ENCODE assay signal across 8 mouse cellular contexts in genomic region chr5:125189625-125190024, GRCm38 (mm10). TPM values are rescaled to one million over a fixed set of nuclear protein-coding genes. Genes with fewer than 3 reads are reported as not detected.
DNase-seq lines count a peak whose midpoint lies in the region; ATAC-seq and TF ChIP-seq lines count a peak whose summit lies in the region.

No protein-coding gene starts in this region.

- ATAC-seq in kidney, postnatal 0 days (replicated peaks; ENCODE audit: low FRiP score, low read depth), result peak; percentile 73
- peak; percentile 77 for ATAC-seq in liver, postnatal 0 days

- WGBS in kidney, postnatal 0 days, result 40% methylated on average over 11 of the region's 11 CpGs
- WGBS in liver, postnatal 0 days (ENCODE audit: insufficient replicate concordance), result 36% methylated on average over 11 of the region's 11 CpGs

- H3K4me1 ChIP-seq in kidney, postnatal 0 days (replicated peaks; ENCODE audit: insufficient read depth, low read length), result 0 out of 2 replicates have a peak, but pooled peaks cover 2% of the 10 kb centered on the region
- H3K4me1 ChIP-seq in liver, postnatal 0 days (ENCODE audit: insufficient read depth), result no peaks in the 10 kb centered on the region; the same call in 1 of the 2 replicates

- H3K4me2 ChIP-seq in kidney, postnatal 0 days (ENCODE audit: low read length), result no peak overlapping the region
- H3K4me2 ChIP-seq in liver, postnatal 0 days (ENCODE audit: low read depth, low read length), result no peak overlapping the region

- no peak overlapping the region for H3K9ac ChIP-seq in kidney, postnatal 0 days (ENCODE audit: low read depth, low read length)
- H3K9ac ChIP-seq in liver, postnatal 0 days (replicated peaks), result no peak overlapping the region

- TF ChIP-seq CTCF in kidney, postnatal 0 days (IDR thresholded peaks at IDR 0.05; ENCODE audit: low read depth), result peak; percentile 89
- peak; percentile 89 for TF ChIP-seq CTCF in liver, postnatal 0 days (IDR thresholded peaks at IDR 0.05; ENCODE audit: low read depth)

- no peak overlapping the region for H3K27ac ChIP-seq in kidney, postnatal 0 days
- H3K27ac ChIP-seq in liver, postnatal 0 days (ENCODE audit: low read depth), result no peak overlapping the region

- no peaks in the 10 kb centered on the region for H3K36me3 ChIP-seq in kidney, postnatal 0 days (ENCODE audit: insufficient read depth, low read length)
- no peaks in the 10 kb centered on the region for H3K36me3 ChIP-seq in liver, postnatal 0 days (replicated peaks; ENCODE audit: insufficient read depth, low read length)

- DNase-seq in A20 (ENCODE audit: low read depth, low spot score), result peak; percentile 86
- DNase-seq in R1 (ENCODE audit: low read depth, low spot score), result peak; percentile 90
- peak; percentile 80 to 94 for DNase-seq in cerebellum, postnatal 14 days
- peak; percentile 86 for DNase-seq in gastrocnemius, postnatal 14 days
- peak; percentile 81 for DNase-seq in kidney, postnatal 0 days (ENCODE audit: low spot score)
- peak; percentile 84 for DNase-seq in liver, postnatal 0 days
- peak; percentile 73 for DNase-seq in retina, embryonic 14.5 days (ENCODE audit: low spot score)
- DNase-seq in thymus, postnatal 25 days, result peak; percentile 86

- H3K9me3 ChIP-seq in kidney, postnatal 0 days (replicated peaks; ENCODE audit: low read length), result no peaks in the 10 kb centered on the region
- H3K9me3 ChIP-seq in liver, postnatal 0 days (ENCODE audit: low read length), result no peaks in the 10 kb centered on the region

- H3K27me3 ChIP-seq in kidney, postnatal 0 days (ENCODE audit: insufficient read depth, low read length), result no peaks in the 10 kb centered on the region
- no peaks in the 10 kb centered on the region for H3K27me3 ChIP-seq in liver, postnatal 0 days (ENCODE audit: insufficient read depth, low read length)

- H3K4me3 ChIP-seq in kidney, postnatal 0 days (replicated peaks; ENCODE audit: low read depth, low read length), result no peak overlapping the region
- H3K4me3 ChIP-seq in liver, postnatal 0 days (ENCODE audit: low read depth, low read length), result no peak overlapping the region

- intact Hi-C loops in gastrocnemius, postnatal 14 days (cut with DNase I; ENCODE audit: low total_unique reads), result loop anchor here (5.0 kb wide), 2 partner anchors 58 to 82 kb away; no protein-coding TSS in a partner anchor

- TF ChIP-seq EP300 in liver, postnatal 0 days (IDR thresholded peaks at IDR 0.05; ENCODE audit: low read depth), result no peak

RNA-seq across cellular contexts. Expression of gene Ncor2, which starts 10.6 kb away (rescaled TPM):
- total RNA-seq in gastrocnemius, postnatal 14 days (2021), result 10 to 100 TPM; 85.9 to 97.7 TPM
- polyA plus RNA-seq in kidney, postnatal 0 days (2015; fragmentation: Nextera tagmentation; extraction: Ambion mirVana), result 14.6 and 15.5 TPM in 2 replicates
- polyA plus RNA-seq in liver, postnatal 0 days (2015; fragmentation: Nextera tagmentation; extraction: Ambion mirVana), result 3.1 and 3.4 TPM in 2 replicates
